Mouse (Mus musculus) heart, adult 2 months (tissue): ENCODE measurements around the gene Gm10320.

Experiments used
- CTCF ChIP-seq: fragments of 200-600 bp; IDR thresholded peaks from 2 replicates; pipeline ENCODE4 v1.8.1; 2022; ENCODE audit warnings: antibody characterized with exemption, mild to moderate bottlenecking, moderate library complexity
- EP300 ChIP-seq: fragments of 200-500 bp; IDR thresholded peaks from 2 replicates; pipeline ENCODE4 v1.6.1; 2011; ENCODE audit warnings: low read depth, low read length, control low read depth; ENCODE audit not compliant: insufficient read depth
- POLR2A ChIP-seq: fragments of 200-500 bp; IDR thresholded peaks from 2 replicates; pipeline ENCODE4 v1.6.1; 2011; ENCODE audit warnings: mild to moderate bottlenecking, low read depth, low read length, control low read depth; ENCODE audit not compliant: insufficient read depth

GRCm38 (mm10) chr13:98445391-98446125, 46.2 kb downstream of the Gm10320 start:
- TF ChIP-seq CTCF (no peak), POLR2A (no peak), EP300 (no peak)
